Mouse (Mus musculus): ENCODE data around the gene Thra.

Gene Thra

GRCm38 (mm10) chr11:98777888-98778287, 37.5 kb downstream of the Thra start:
- no peak for DNase-seq (ENCODE audit: low read depth, low spot score)

GRCm38 (mm10) chr11:98781851-98782512, 41.5 kb downstream of the Thra start:
- no peak for DNase-seq (ENCODE audit: low read depth, low spot score)

- no peak for DNase-seq (ENCODE audit: low read depth, low spot score)
Observed at GRCm38 (mm10) chr11:98782651-98783235, 42.3 kb downstream of the Thra start.

- no peak for DNase-seq (ENCODE audit: low read depth, low spot score)
Observed at GRCm38 (mm10) chr11:98783236-98783696, 42.8 kb downstream of the Thra start.

GRCm38 (mm10) chr11:98784139-98784538, 43.7 kb downstream of the Thra start:
- DNase-seq (ENCODE audit: low read depth, low spot score), result no peak

- no peak for DNase-seq (ENCODE audit: low read depth, low spot score)
Observed at GRCm38 (mm10) chr11:98785214-98785613, 44.8 kb downstream of the Thra start.

GRCm38 (mm10) chr11:98785772-98786281, 45.4 kb downstream of the Thra start:
- no peak for DNase-seq (ENCODE audit: low read depth, low spot score)

GRCm38 (mm10) chr11:98786359-98787214, 46.1 kb downstream of the Thra start:
- DNase-seq (ENCODE audit: low read depth, low spot score), result peak; percentile 97

GRCm38 (mm10) chr11:98787229-98787628, 46.8 kb downstream of the Thra start:
- DNase-seq (ENCODE audit: low read depth, low spot score), result no peak

GRCm38 (mm10) chr11:98787691-98788090, 47.3 kb downstream of the Thra start:
- DNase-seq (ENCODE audit: low read depth, low spot score), result no peak

GRCm38 (mm10) chr11:98788139-98788538, 47.7 kb downstream of the Thra start:
- DNase-seq (ENCODE audit: low read depth, low spot score), result no peak

GRCm38 (mm10) chr11:98788550-98789218, 48.2 kb downstream of the Thra start:
- peak; percentile 84 for DNase-seq (ENCODE audit: low read depth, low spot score)

- no peak for DNase-seq (ENCODE audit: low read depth, low spot score)
Observed at GRCm38 (mm10) chr11:98789219-98789807, 48.9 kb downstream of the Thra start.

- no peak for DNase-seq (ENCODE audit: low read depth, low spot score)
Observed at GRCm38 (mm10) chr11:98789824-98790223, 49.4 kb downstream of the Thra start.

- no peak for DNase-seq (ENCODE audit: low read depth, low spot score)
Observed at GRCm38 (mm10) chr11:98790631-98791205, 50.3 kb downstream of the Thra start.

GRCm38 (mm10) chr11:98791448-98791847, 51.0 kb downstream of the Thra start:
- no peak for DNase-seq (ENCODE audit: low read depth, low spot score)

GRCm38 (mm10) chr11:98792081-98792480, 51.6 kb downstream of the Thra start:
- no peak for DNase-seq (ENCODE audit: low read depth, low spot score)

GRCm38 (mm10) chr11:98794469-98795014, 54.1 kb downstream of the Thra start:
- no peak for DNase-seq (ENCODE audit: low read depth, low spot score)

- DNase-seq (ENCODE audit: low read depth, low spot score), result no peak
Observed at GRCm38 (mm10) chr11:98795015-98795713, 54.7 kb downstream of the Thra start, which contains the start of gene Msl1. Gene Msl1, plus strand, starts transcription at chr11:98795516.

Data from WW6 (cell line).